Mouse (Mus musculus) frontal cortex, postnatal 25 days (tissue): ENCODE data around the gene Ip6k2.

Experiments
- DNase-seq, 2 experiments: peaks; one replicate each; pipeline ENCODE4 v3.0.0; 2022; ENCODE audit warnings: low spot score in 2 of 2

Gene Ip6k2

DNA sequence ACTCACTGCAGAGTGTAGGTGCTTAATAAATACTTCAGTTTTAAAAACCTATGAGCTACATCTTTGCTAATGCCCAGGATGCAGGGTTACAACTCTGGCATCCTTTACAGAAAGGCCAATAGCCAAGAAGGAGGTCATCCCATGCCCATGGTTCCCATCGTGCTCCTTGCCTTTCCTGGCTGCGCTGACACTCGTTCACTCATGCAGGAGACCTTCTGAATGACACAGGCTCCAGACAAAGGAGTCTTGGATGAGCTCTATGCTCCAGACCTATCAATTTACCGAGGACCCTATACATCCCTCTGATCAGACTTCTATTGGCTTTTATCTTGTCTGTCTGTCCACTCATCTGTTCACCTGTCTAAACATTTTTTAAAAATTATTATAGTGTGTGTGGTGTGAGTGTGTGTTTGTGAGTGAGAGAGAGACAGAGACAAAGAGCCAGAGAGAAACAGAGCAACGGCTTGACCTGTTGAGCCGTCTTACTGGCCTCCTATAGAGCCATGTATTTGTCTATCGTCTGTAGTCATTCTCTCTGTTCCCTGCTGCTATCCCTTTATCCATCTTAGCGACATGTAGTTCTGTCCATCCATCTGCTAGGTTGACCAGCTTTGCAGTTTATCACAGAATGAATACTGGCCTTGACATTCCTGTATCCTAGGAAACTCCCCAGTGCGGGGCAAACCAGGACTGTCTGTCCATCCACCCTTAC is 604 bp upstream of the Ip6k2 start:
- no peak for DNase-seq

DNA sequence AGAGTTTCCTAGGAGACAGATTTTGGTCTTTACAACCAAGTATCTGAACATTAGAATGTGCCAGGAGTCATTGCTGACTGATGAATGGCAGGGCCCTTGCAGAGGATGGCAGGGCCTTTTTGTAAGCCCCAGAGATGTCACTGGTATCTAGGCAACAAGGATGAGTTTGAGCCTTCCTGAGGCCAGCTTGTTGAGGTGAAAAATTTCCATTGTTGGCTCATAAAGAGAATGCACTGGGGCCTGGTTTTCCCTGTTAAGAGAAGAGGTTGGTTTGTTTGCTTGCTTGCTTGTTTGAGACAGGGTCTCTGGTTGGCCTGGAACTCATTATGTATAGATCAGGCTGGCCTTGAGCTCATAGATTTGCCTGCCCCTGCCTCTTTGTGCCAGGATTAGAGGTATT is 1.8 kb downstream of the Ip6k2 start:
- DNase-seq = no peak

DNA sequence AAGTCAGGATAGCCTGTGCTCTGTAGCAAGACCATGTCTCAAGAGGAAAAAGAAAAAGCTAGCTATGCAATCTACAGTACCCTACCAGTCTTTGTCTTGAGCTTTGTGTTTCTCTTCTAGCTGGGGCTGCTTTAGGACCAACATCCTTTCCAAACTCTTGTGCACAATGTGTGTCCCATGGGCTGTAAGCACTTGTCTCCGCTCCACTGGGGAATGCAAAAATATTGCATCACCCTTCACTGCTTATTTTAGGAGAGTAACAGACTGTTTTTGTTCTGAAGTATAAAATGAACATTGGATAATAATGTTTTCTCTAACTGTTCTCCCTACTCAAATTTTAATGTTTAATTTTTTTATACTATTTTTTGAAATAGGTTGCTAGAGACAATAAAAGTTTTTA is 2.9 kb downstream of the Ip6k2 start:
- no peak for DNase-seq

DNA sequence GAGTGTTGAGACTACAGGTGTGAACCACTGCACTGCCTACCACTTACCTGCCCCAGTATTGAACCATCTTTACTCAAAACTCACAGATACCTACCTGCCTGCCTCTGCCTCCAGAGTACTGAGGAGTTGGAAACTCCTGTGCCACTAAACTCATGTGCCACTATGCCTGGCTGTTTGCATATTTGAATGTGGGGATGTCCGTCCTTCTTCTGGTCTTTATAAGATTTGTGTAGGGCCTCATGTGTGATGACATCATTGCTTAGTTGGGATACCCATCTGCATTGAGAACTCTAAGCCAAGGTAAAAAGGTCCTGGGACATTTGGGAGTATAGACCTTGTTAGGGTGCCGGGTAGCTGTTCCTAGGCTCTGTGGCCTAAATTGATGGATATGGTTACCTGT is 3.5 kb downstream of the Ip6k2 start:
- DNase-seq = no peak

DNA sequence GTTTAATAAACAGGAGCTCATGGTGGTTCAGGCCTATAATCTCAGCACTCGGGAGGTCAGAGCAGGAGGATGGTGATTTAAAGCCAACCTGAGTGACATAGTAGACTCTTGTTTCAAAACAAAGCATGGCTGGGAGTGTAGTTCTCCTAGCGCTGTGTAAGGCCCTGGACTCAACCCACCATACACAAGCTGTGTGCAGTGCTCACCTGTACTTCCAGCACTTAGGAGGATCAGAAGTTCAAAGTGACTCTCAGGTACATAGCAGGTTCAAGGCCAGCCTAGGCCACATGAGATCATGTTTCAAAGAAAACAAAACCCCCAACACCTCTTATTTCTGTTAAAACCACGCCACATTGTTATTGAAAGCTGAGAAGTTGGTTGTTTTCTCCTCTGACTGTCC is 5.1 kb downstream of the Ip6k2 start:
- no peak for DNase-seq

DNA sequence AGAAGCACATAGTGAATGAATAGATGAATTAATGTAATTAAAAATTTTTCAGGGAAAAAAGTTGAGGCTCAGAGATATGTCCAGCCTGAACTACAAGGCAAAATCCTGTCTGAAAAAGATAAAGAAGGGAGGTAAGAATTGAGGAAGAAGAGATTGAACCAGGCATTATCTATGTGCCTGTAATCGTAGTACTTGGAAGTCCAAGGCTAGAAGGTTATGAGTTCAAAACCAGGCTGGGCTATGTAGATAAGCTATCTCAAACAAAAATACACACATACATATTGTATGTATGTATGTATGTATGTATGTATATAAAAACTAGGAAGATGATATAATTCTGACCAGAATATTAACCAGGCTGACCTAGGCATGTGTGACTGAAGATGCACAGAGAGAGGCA is 8.7 kb downstream of the Ip6k2 start:
- DNase-seq = no peak

DNA sequence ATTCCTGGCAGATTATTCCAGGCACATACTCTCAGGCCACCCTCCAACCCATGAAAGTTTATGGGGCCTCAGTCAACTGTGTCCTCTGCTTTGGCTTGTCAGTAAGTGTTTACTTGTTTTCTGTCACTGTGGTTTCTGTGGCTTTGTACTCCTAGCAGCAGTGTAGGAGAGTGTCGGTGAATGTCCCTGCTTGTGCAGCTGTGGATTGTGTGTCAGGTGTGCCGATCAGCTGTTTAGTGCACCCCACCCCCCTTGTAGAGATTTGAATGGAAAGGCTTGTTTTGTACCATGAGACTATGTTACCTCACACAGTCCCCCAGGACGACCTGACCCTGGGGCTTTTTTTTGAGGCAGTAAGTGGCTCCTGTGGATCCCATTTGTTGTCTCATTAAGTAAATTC is 9.1 kb downstream of the Ip6k2 start:
- DNase-seq = no peak

DNA sequence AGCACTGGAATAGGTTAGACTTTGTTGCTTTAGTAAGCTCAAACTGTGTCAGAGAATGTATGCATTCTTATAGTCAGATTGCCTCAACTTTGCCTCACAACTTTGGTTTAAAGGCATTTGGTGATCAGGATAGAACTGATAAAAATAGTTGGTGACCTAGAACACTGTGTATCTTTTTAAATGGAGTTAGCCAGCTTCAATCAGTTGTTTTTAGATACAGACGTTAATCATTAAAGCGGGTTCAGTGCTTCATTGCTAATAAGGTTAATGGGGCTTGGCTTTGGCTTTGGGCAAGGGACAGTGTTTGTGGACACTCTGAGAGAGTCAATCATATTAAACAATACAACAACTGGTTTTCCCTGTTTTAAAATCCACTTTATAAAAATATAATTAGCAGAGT is 11.7 kb downstream of the Ip6k2 start:
- no peak for DNase-seq

DNA sequence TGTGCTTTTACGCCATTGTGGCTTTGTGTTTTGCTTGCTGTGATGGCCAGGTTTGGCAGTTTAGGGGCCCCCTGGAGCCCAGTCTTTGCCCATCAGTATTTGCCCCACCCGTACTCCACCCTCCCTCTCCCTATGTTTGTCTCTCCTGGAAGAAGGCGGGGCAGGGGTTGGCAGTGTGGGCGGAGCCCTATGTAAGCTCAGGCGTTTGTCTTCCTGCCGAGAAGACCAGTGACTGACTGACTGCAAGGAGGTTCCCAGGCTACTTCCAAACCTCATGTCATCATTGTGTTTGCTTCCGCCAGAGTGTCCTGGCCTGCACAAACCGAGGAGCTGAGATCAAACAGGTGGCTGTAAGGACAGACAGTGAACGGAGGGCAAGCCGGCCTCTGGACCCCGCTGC is 12.2 kb downstream of the Ip6k2 start:
- DNase-seq = no peak

DNA sequence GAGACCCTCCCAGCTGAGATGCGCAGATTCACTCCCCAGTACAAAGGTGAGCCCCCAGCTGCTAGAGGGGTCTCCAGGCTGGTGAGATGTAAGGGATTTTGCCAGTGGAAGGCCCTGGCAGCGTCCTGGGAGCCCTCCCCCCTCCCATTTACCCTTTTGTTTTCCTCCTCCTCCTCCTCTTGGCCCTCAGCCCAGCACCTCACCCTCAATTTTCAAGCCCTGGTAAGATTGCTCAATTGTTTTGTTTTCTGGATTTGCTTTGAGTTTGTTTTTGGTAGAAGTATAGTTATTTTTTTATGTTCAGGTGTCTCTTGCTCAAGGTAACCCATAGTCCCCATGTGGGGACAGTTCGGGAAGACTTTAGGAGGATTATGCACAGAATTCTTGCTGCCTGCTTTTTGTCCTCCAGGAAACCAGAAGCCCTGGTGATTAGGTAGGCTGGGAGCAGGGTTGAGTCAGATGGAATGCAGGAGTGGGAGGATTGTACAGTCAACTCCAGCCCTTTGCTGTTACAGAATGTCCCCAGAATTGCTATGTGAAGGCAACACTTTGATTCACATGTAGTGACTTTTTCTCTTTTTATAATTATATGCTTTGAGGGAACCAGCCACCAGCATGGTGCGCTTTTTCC is 12.9 kb downstream of the Ip6k2 start:
- DNase-seq = no peak

DNA sequence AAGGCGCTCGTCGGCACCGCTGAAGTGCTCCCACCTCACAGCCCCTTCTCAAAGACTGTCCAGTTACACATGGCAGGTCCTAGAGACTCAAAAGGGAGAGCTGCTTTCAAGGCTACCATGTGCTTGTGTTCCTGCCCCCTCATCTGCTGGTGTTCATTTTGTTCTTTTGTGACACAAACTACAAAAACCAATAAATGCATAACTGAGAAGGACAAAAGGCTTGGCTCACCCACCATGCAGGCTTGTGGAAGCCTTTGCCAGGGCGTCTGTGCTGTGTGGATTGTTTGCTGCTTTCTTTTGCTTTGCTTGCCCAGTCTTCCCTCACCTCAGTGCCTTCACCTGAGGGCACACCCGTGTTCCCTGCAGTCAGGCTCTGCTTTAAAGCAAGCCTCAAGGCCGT is 13.9 kb downstream of the Ip6k2 start:
- no peak for DNase-seq

DNA sequence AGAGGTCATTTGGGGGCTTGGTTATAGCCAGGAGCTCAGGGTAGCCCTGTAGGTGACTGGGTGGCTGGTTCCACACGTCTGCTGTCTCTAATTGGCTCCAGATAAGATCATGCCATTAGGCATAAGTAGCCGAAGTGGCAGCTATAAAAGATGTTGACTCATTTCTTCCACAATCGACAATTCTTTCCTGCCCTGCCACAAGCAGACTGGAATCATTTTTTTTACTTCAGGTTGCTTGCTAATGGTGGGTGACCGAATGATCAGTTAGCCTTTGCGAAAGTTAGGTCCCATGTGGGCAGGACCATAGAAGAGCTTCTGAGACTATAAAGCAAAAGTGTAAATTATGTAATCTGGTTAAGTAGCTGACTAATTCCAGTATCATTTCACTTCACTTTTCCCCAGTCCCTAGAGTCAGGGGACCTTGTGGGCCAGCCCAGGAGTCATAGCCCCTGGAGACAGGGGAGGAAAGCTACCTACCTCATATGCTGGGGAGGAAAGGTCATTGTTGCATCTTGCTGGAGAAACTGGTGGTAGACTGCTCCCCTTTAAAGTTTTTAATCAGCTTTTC is 15.0 kb downstream of the Ip6k2 start:
- DNase-seq = no peak

DNA sequence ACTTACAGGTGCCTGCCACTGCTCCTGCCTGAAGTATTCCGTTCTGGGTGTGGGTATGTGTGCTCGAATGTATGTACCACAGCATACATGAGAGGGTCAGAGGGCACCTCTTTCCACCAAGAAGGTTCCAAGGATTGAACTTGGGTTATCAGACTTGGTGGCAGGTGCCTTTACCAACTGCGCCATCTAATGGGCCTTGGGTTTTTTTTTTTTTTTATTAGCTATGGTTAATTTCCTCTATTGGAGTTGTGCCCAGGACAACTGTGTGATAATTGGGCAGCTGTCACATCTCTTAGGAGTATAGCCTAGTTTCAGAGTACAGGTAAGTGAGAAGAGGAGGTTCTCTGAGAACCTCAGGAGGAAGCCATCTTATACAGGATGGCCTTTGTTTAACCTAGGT is 16.0 kb downstream of the Ip6k2 start:
- no peak for DNase-seq

DNA sequence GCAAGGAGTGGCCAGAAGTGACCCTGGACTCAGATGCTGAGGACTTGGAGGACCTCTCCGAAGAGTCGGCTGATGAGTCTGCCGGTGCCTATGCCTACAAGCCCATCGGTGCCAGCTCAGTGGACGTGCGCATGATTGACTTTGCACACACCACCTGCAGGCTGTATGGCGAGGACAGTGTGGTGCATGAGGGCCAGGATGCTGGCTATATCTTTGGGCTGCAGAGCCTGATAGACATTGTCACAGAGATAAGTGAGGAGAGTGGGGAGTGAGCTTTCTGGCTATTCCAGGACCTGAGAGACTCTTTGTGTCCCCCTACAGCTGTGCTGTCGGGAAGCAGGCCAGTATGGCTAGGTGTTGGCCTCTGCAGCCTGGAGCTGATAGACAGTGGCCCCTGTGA is 22.2 kb downstream of the Ip6k2 start:
- DNase-seq = no peak

DNA sequence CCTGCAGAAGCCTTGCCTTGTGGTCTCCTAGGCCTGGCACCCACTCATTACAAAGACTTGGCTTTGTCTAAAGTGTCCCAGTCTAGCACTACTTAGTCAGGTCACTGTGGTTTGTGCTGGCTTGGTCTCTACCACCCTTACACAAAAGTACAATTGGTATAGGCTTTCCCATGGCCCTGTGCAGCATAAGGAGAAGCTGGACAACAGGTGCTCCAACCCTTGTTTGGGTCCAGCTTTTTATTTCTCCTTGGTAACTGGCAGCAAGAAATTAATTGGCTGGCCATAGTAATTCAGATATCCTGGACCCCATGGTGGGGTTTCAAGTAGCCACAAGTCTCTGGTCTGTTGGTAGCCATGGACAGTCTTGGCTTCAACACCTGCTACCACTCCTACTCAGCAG is 22.8 kb downstream of the Ip6k2 start:
- DNase-seq = no peak

DNA sequence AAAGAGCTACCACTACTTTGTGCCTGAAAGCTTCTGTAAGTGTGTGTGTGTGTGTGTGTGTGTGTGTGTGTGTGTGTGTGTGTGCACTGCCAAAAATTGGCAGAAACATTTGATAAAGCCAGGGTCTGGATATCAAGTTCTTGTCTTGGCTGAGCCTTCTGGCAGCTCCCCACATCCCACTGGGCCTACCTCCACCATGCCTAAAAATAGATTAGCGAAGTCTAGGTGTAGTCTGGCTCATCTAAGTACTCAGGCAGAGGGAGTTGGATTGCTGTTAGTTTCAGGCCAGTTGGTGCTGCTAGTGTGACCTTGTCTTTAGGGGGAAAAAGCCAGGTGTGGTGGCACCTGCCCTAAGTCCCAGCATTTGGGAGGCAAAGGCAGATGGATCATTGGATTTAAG is 23.2 kb downstream of the Ip6k2 start:
- DNase-seq = no peak

DNA sequence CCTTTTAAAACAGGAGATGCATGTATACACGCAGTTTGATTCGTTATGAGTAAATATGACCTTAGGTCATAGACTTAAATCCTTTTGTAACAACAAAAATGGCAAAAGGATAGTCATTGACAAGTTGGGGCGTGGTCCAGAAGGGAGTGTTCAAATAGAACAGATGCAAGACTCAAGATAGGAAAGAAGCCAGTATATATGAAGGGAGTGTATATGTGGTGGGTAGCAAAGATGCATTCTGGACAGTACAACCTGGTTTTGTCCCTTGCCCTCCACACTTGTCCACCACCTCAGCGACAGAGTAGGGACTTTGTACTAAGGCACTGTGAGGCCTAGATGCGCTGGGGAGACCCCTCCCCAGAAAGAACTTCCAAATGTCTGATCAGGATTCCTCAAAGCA is 24.1 kb downstream of the Ip6k2 start:
- DNase-seq = no peak

DNA sequence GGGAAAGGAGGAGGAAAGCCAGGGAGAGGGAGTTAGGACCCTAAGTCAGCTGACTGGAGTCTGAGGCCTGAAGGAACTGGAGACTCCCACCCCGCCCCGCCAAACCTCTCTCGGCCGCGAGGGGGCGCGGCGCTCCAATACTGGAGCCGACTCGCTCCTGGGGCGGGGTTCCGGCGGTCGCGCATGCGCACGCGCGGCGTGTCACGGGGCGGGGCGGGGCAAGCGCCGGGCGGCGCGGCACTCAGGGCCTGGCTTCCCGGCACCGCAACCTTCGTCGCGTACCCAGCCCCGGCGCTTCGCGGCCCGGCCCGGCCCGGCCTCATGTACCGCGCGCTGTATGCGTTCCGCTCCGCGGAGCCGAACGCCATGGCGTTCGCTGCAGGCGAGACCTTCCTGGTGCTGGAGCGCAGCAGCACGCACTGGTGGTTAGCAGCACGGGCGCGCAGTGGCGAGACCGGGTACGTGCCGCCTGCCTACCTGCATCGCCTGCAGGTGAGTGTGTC is 24.6 kb downstream of the Ip6k2 start, which contains the start of gene Nckipsd:
Gene Nckipsd, plus strand, starts transcription at position 206 of the 503 bp plus-strand sequence.
- peak; percentile 93 to 94 for DNase-seq

DNA sequence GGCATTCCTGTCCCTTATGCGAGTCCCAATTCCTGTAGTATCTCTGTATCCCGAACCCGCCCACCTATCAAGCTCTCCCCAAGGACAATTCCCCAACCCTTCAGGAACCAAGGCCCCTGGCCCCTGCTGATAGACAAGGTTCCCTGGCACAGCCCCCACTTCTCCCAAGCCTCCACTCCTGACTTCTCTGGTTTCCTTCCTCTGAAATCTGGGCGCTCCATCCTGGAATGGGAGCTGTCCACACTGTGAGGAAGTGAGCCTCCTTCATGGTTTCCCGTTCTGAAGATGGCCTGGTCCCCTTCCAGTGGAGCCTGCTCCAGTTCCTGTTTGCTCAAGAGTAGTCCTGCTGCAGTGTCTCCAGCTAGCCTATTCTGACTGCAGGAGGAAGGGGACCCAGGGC is 25.6 kb downstream of the Ip6k2 start:
- no peak for DNase-seq

DNA sequence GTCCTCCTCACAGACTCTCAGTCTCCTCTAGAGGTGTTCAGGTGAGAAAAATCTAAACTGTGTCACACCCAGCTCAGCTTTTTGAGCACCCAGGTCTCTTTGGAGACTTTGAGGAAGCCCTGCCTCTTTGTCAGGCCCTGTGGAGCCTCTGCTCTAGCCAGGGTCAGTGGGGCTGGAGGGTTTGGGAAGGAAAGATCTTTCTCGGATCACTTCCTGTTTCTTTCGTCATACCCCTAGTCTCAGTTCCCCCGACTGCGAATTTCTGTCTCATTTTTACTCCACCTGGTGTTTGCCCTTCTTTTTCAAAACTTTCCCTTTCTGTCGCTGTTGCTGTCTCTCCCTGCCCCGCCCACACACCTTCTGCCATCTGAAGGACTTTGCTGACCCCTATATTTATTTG is 26.1 kb downstream of the Ip6k2 start:
- DNase-seq = no peak

DNA sequence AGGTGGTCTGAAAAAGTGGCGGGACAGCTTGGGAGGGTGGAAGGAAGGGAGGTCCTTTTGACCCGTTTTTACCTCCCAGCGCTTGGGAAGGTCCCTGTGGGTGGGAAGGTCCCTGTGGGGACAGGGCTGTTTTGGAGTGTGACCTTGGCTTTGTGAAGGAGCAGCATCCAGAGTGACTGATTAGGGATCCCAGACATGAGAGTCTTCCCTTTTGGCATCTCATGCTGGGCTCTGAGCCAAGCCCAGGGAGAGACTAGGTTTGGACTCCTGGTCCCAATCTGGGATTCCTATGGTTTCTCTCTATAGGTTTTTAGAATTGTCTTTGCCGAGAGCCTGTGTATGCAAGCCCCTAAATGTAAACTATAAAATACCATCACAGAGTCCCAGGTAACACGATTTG is 26.9 kb downstream of the Ip6k2 start:
- no peak for DNase-seq

DNA sequence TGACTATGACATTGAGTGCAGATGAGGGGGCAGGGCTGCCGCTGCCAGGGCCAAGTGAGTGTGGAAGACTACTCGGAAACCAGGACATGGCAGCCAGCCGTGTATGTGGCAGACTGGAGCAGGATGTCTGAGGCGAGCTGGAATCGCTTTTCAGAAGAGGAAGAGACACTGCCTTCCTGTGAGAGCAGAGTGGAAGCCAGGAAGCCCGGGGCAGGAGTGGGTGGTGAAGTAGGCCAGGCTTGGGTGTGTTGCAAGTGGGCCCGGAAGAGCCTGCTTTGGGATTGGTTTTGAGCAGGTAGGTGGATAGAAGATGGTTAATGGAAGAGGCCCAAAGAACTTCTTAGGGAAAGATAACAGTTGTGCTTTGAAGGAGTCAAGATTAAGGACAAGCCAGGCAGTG is 32.0 kb downstream of the Ip6k2 start:
- DNase-seq = no peak

DNA sequence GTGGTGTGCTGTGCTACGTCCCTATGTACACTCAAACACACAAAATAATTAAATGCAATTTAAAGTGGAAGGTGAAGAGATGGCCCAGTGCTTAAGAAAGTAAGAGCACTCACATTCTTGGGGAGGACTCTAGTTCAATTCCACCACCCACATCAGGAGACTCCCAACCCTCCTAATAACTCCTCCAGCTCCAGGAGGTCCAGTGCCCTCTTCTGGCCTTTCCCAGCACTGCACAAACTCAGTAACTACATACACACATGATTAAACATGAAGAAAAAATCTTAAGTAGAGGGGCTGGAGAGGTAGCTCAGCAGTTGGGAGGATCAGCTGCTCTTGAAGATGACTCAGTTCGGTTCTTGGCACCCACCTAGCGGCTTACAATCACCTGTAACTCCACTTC is 35.9 kb downstream of the Ip6k2 start:
- no peak for DNase-seq
